Mouse (Mus musculus): ENCODE data around the gene Syce1l. TPM values are rescaled to one million over a fixed set of nuclear protein-coding genes. Genes with fewer than 3 reads are reported as not detected.

Syce1l gene
- total RNA-seq (2014; rRNA removed) = not detected in 2 replicates
- not detected in 2 replicates for polyA plus RNA-seq (2012; rRNA removed)

GRCm38 (mm10) chr8:113642926-113643325, at the start of gene Syce1l:
Gene Syce1l (plus strand): TSS chr8:113643213.
- Histone ChIP-seq H3K4me1 (ENCODE audit: control insufficient read depth, insufficient read depth, low read length) (no peaks in the 10 kb centered on the region), H3K4me3 (ENCODE audit: insufficient read depth, low read depth, low read length) (no peak within 1 kb of the TSS), H3K9ac (ENCODE audit: low read depth, low read length) (no peak within 1 kb of the TSS), H3K27ac (replicated peaks; ENCODE audit: insufficient read depth, low read depth, low read length) (no peak within 1 kb of the TSS), H3K79me2 (ENCODE audit: control insufficient read depth, insufficient read depth, low read length) (no peaks in the 10 kb centered on the region), H3K36me3 (ENCODE audit: control insufficient read depth, insufficient read depth, low read length) (peaks cover 5% of the 10 kb centered on the region; the same call in 1 of the 2 replicates), H3K27me3 (ENCODE audit: control insufficient read depth, insufficient read depth, low read length) (no peaks in the 10 kb centered on the region)
- 93% methylated on average over 16 of the region's 16 CpGs for WGBS
- no peak for DNase-seq (ENCODE audit: extremely low read depth, low read depth, low spot score)
- TF ChIP-seq CTCF (IDR thresholded peaks at IDR 0.05; ENCODE audit: low read depth, low read length) (no peak), POLR2A (IDR thresholded peaks at IDR 0.05; ENCODE audit: extremely low read depth, insufficient read depth, low read length) (no peak)

- Histone ChIP-seq H3K27ac (replicated peaks; ENCODE audit: insufficient read depth, low read depth, low read length) (no peak overlapping the region), H3K4me1 (ENCODE audit: control insufficient read depth, insufficient read depth, low read length) (no peaks in the 10 kb centered on the region), H3K27me3 (ENCODE audit: control insufficient read depth, insufficient read depth, low read length) (no peaks in the 10 kb centered on the region), H3K79me2 (ENCODE audit: control insufficient read depth, insufficient read depth, low read length) (no peaks in the 10 kb centered on the region), H3K9ac (ENCODE audit: low read depth, low read length) (no peak overlapping the region), H3K4me3 (ENCODE audit: insufficient read depth, low read depth, low read length) (no peak overlapping the region), H3K36me3 (ENCODE audit: control insufficient read depth, insufficient read depth, low read length) (no peaks in the 10 kb centered on the region)
- no peak for TF ChIP-seq CTCF (IDR thresholded peaks at IDR 0.05; ENCODE audit: low read depth, low read length)
- no peak for TF ChIP-seq POLR2A (IDR thresholded peaks at IDR 0.05; ENCODE audit: extremely low read depth, insufficient read depth, low read length)
- WGBS = 52% methylated on average over 3 of the region's 3 CpGs
- DNase-seq (ENCODE audit: extremely low read depth, low read depth, low spot score) = no peak
Observed at GRCm38 (mm10) chr8:113598401-113598800, 44.6 kb upstream of the Syce1l start.

GRCm38 (mm10) chr8:113632634-113633033, 10.4 kb upstream of the Syce1l start:
- DNase-seq (ENCODE audit: extremely low read depth, low read depth, low spot score) = peak; percentile 54
- no peaks in the 10 kb centered on the region for H3K36me3 ChIP-seq (ENCODE audit: control insufficient read depth, insufficient read depth, low read length)
- WGBS = 7% methylated on average over 3 of the region's 3 CpGs
- peaks cover 8% of the 10 kb centered on the region for H3K4me1 ChIP-seq (ENCODE audit: control insufficient read depth, insufficient read depth, low read length)
- H3K27me3 ChIP-seq (ENCODE audit: control insufficient read depth, insufficient read depth, low read length) = no peaks in the 10 kb centered on the region
- TF ChIP-seq CTCF (IDR thresholded peaks at IDR 0.05; ENCODE audit: low read depth, low read length) (peak; percentile 41), POLR2A (IDR thresholded peaks at IDR 0.05; ENCODE audit: extremely low read depth, insufficient read depth, low read length) (no peak)
- no peak overlapping the region for H3K9ac ChIP-seq (ENCODE audit: low read depth, low read length)
- no peak overlapping the region for H3K4me3 ChIP-seq (ENCODE audit: insufficient read depth, low read depth, low read length)
- H3K27ac ChIP-seq (replicated peaks; ENCODE audit: insufficient read depth, low read depth, low read length) = no peak overlapping the region
- H3K79me2 ChIP-seq (ENCODE audit: control insufficient read depth, insufficient read depth, low read length) = no peaks in the 10 kb centered on the region

GRCm38 (mm10) chr8:113634161-113634560, 8.9 kb upstream of the Syce1l start:
- no peak for DNase-seq (ENCODE audit: extremely low read depth, low read depth, low spot score)
- Histone ChIP-seq H3K79me2 (ENCODE audit: control insufficient read depth, insufficient read depth, low read length) (no peaks in the 10 kb centered on the region), H3K4me3 (ENCODE audit: insufficient read depth, low read depth, low read length) (no peak overlapping the region), H3K27me3 (ENCODE audit: control insufficient read depth, insufficient read depth, low read length) (no peaks in the 10 kb centered on the region), H3K4me1 (ENCODE audit: control insufficient read depth, insufficient read depth, low read length) (peaks cover 8% of the 10 kb centered on the region), H3K9ac (ENCODE audit: low read depth, low read length) (no peak overlapping the region), H3K27ac (replicated peaks; ENCODE audit: insufficient read depth, low read depth, low read length) (no peak overlapping the region), H3K36me3 (ENCODE audit: control insufficient read depth, insufficient read depth, low read length) (no peaks in the 10 kb centered on the region; the same call in 1 of the 2 replicates)
- WGBS = 31% methylated on average over 12 of the region's 12 CpGs
- TF ChIP-seq POLR2A (IDR thresholded peaks at IDR 0.05; ENCODE audit: extremely low read depth, insufficient read depth, low read length) (no peak), CTCF (IDR thresholded peaks at IDR 0.05; ENCODE audit: low read depth, low read length) (no peak)

- TF ChIP-seq CTCF (IDR thresholded peaks at IDR 0.05; ENCODE audit: low read depth, low read length) (no peak), POLR2A (IDR thresholded peaks at IDR 0.05; ENCODE audit: extremely low read depth, insufficient read depth, low read length) (0 out of 2 replicates have a peak, but pooled peaks have one; percentile 15)
- H3K4me3 ChIP-seq (ENCODE audit: insufficient read depth, low read depth, low read length) = peak within 1 kb of the TSS; percentile 77
- WGBS = under 1% methylated on average over 42 of the region's 42 CpGs
- H3K27ac ChIP-seq (replicated peaks; ENCODE audit: insufficient read depth, low read depth, low read length) = peak within 1 kb of the TSS; percentile 89
- H3K9ac ChIP-seq (ENCODE audit: low read depth, low read length) = peak within 1 kb of the TSS; percentile 87
- H3K4me1 ChIP-seq (ENCODE audit: control insufficient read depth, insufficient read depth, low read length) = peaks cover 8% of the 10 kb centered on the region
- DNase-seq (ENCODE audit: extremely low read depth, low read depth, low spot score) = peak; percentile 99
- H3K36me3 ChIP-seq (ENCODE audit: control insufficient read depth, insufficient read depth, low read length) = no peaks in the 10 kb centered on the region; the same call in 1 of the 2 replicates
- H3K79me2 ChIP-seq (ENCODE audit: control insufficient read depth, insufficient read depth, low read length) = no peaks in the 10 kb centered on the region
- H3K27me3 ChIP-seq (ENCODE audit: control insufficient read depth, insufficient read depth, low read length) = no peaks in the 10 kb centered on the region
Observed at GRCm38 (mm10) chr8:113634670-113635591, 8.1 kb upstream of the Syce1l start, which contains the start of gene Mon1b. Gene Mon1b (plus strand): TSS chr8:113635587.
